Comparison of ENCODE assay signal across 8 mouse cellular contexts in genomic region chr4:43267323-43267658, GRCm38 (mm10). TPM values are rescaled to one million over a fixed set of nuclear protein-coding genes. Genes with fewer than 3 reads are reported as not detected.
A peak's percentile ranks its signal among the peaks of the same experiment; 100 is the strongest.
DNase-seq lines count a peak whose midpoint lies in the region; ATAC-seq and TF ChIP-seq lines count a peak whose summit lies in the region.

No protein-coding gene starts in this region.

- H3K27me3 ChIP-seq in testis, adult 2 months (ENCODE audit: control insufficient read depth, insufficient read depth, low read length): no peaks in the 10 kb centered on the region
- H3K27me3 ChIP-seq in liver, embryonic 13.5 days: no peaks in the 10 kb centered on the region

- peak overlapping the region; percentile 64 for H3K4me3 ChIP-seq in gastrocnemius, adult 2 months
- peak overlapping the region; percentile 65 for H3K4me3 ChIP-seq in testis, adult 2 months (ENCODE audit: control insufficient read depth, low read depth, low read length)
- H3K4me3 ChIP-seq in liver, embryonic 13.5 days (replicated peaks): peak overlapping the region; percentile 16; the same call in 1 of the 2 replicates

- ATAC-seq in liver, embryonic 13.5 days (ENCODE audit: low read depth): no peak

- no peak for TF ChIP-seq CTCF in gastrocnemius, adult 2 months (IDR thresholded peaks at IDR 0.05)
- no peak for TF ChIP-seq CTCF in testis, adult 2 months (IDR thresholded peaks at IDR 0.05; ENCODE audit: control insufficient read depth, insufficient read depth, insufficient replicate concordance, low read depth, low read length)

- H3K9me3 ChIP-seq in liver, embryonic 13.5 days (replicated peaks): no peaks in the 10 kb centered on the region

- H3K27ac ChIP-seq in gastrocnemius, adult 2 months: no peak overlapping the region
- peak overlapping the region; percentile 19 for H3K27ac ChIP-seq in testis, adult 2 months (ENCODE audit: control insufficient read depth, insufficient read depth, low read depth, low read length)
- H3K27ac ChIP-seq in liver, embryonic 13.5 days: no peak overlapping the region

- WGBS in liver, embryonic 13.5 days (ENCODE audit: insufficient replicate concordance): 28% methylated on average over 2 of the region's 2 CpGs

- no peak for TF ChIP-seq POLR2A in testis, adult 2 months (IDR thresholded peaks at IDR 0.05; ENCODE audit: control insufficient read depth, low read depth, low read length)

- no peak overlapping the region for H3K9ac ChIP-seq in liver, embryonic 13.5 days

- peak overlapping the region; percentile 54 for H3K4me2 ChIP-seq in liver, embryonic 13.5 days

- H3K4me1 ChIP-seq in testis, adult 2 months (ENCODE audit: control insufficient read depth, insufficient read depth, low read length): peaks cover 4% of the 10 kb centered on the region
- no peaks in the 10 kb centered on the region; the same call in none of the 2 replicates for H3K4me1 ChIP-seq in liver, embryonic 13.5 days (replicated peaks)

- intact Hi-C loops in gastrocnemius, adult 2 months (cut with DNase I): loop anchor here (1.0 to 2.0 kb wide), 2 partner anchors 114 to 152 kb away; partner anchors contain the start of gene Rusc2

- H3K36me3 ChIP-seq in testis, adult 2 months (ENCODE audit: control insufficient read depth, insufficient read depth, low read length): no peaks in the 10 kb centered on the region
- H3K36me3 ChIP-seq in liver, embryonic 13.5 days: no peaks in the 10 kb centered on the region

- no peak for DNase-seq in gastrocnemius, adult 2 months
- no peak for DNase-seq in gastrocnemius, postnatal 4 days (ENCODE audit: low spot score in 2 of 2)
- no peak for DNase-seq in testis, postnatal 14 days (ENCODE audit: low spot score)
- DNase-seq in liver, embryonic 13.5 days: no peak
- DNase-seq in adrenal gland, postnatal 10 days: no peak
- DNase-seq in spleen, postnatal 36 days (ENCODE audit: low spot score in 2 of 2): no peak
- DNase-seq in cerebellum, adult 9-11 months: no peak

RNA-seq across cellular contexts. Expression of gene Atp8b5, which starts 0.3 kb away (rescaled TPM):
- total RNA-seq in gastrocnemius, adult 2 months (2021): under 1 TPM in 1 of 2 experiments, not detected in 1; 0.06 TPM
- total RNA-seq in gastrocnemius, postnatal 4 days (2021): under 1 TPM; 0.34 to 0.39 TPM
- polyA plus RNA-seq in testis, adult 2 months (2012; rRNA removed): 23.5 and 27.9 TPM in 2 replicates
- polyA plus RNA-seq in liver, embryonic 13.5 days (2015; fragmentation: Nextera tagmentation; extraction: Ambion mirVana): 0.09 and 0.12 TPM in 2 replicates
- under 1 TPM; 0.36 to 0.73 TPM for total RNA-seq in adrenal gland, postnatal 10 days (2021)
